Mouse (Mus musculus) cerebellum, adult 9-11 months (tissue): ENCODE results near the gene Sult1a1.

Experiments used
- DNase-seq: peaks from one replicate; pipeline ENCODE4 v3.0.0; 2022

Sult1a1 gene

DNA sequence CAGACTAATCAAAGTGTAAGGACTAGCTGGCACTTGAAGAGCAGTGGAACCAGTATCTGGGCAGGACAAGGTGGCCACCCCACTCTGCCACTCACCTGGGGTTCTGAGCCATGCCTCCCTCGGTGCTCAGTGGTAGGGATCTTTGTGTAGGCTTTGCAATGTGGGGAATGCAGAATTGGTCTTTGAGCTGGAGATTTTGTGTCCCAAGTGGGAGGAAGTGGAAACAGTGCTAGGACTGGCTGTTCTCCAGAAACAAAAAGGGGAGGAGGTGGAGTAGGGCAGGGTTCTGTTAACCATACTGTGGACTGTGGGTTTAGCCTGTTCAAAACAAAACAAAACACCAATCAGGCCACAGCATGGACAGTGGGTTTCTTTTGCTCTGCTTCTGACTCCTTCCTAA is at the start of gene Sult1a1:
Gene Sult1a1, minus strand, starts transcription at position 226 of the 400 bp plus-strand sequence.
- DNase-seq: no peak

- no peak for DNase-seq
These were observed 49.4 kb upstream of the Sult1a1 start for GRCm38 (mm10) chr7:126725667-126726066.

GRCm38 (mm10) chr7:126725077-126725476 is 48.8 kb upstream of the Sult1a1 start:
- DNase-seq: no peak

- no peak for DNase-seq
These were observed 45.4 kb upstream of the Sult1a1 start for GRCm38 (mm10) chr7:126721635-126722034.

DNA sequence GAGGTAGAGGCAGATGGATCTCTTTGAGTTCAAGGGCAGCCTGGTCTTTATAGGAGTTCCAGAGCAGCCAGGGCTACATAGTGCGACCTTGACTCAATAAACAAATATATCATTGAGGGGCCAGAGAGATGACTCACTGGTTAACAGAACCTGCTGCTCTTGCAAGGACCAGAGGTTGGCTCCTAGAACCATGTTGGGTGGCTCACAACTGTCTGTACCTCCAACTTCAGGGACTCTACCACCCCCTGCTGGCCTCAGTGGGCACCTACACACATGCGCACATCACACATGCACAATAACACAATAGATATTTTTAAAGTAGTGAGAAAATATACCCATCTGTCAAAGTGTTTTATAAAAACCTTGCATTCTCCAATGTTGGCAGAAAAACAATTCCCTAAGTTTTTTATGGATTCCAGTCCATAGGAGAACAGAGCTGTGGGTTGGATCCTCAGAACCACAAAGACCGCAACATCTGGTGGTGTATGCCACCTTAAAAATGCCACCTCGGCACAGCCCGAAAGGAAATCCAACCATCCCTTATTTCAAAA is 42.6 kb upstream of the Sult1a1 start:
- no peak for DNase-seq

DNA sequence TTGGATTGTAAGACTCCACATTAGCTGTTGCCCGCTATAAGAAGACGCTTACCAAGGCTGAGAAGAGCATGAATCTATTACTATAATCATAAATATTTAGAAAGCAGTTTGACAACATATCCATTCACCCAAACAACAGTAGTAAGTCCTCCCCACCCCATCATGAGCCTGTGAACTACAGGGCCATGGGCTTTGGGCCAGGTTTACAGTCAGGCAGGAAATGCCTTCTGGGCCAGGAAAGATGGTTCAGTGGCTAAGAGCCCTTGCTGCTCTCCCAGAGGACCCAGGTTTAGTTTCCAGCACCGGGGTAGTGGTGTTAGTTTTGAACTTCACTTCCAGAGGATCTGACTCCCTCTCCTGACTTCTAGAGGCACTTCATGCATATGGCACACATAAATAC is 41.3 kb upstream of the Sult1a1 start:
- DNase-seq: no peak

- DNase-seq: no peak
These were observed 39.4 kb upstream of the Sult1a1 start for GRCm38 (mm10) chr7:126715679-126716078.

DNA sequence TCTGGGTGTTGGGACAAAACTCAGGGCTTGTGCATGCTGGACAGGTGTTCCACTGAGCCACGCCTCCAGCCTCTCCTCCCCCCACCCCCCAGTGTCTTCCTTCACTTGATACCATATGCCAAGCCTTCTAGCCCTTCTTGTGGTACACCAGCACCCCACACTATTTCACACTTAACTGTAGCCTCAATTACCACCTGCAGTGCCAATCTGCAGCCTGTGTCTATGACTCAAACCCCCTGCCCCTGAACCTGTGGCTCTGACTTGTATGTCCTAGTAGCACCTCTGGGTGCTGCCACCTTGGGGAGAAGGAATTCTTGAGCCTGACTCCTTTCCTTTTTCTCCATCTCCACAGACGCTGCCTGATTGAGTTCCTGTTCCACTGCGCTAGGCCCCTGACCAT is 35.7 kb upstream of the Sult1a1 start:
- DNase-seq: no peak

DNA sequence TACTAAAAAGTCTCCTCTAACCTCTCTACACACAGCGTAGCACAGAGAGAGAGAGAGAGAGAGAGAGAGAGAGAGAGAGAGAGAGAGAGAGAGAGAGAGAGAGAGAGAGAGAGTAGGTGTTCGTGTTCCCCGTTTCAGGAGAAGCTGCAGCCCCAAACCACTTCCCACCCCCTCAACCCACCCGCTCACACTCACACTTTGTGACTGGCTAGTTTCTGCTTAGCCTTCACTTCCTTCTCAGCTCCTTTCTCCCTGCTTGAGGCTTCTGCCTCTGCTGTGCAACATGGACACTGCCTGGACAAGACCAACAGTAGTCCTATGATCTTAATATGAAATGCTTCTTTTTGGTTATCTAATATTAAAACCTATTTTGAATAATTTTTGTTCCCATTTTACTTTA is 34.0 kb upstream of the Sult1a1 start:
- DNase-seq: no peak

- DNase-seq: no peak
These were observed 32.1 kb upstream of the Sult1a1 start for GRCm38 (mm10) chr7:126708175-126708952.

DNA sequence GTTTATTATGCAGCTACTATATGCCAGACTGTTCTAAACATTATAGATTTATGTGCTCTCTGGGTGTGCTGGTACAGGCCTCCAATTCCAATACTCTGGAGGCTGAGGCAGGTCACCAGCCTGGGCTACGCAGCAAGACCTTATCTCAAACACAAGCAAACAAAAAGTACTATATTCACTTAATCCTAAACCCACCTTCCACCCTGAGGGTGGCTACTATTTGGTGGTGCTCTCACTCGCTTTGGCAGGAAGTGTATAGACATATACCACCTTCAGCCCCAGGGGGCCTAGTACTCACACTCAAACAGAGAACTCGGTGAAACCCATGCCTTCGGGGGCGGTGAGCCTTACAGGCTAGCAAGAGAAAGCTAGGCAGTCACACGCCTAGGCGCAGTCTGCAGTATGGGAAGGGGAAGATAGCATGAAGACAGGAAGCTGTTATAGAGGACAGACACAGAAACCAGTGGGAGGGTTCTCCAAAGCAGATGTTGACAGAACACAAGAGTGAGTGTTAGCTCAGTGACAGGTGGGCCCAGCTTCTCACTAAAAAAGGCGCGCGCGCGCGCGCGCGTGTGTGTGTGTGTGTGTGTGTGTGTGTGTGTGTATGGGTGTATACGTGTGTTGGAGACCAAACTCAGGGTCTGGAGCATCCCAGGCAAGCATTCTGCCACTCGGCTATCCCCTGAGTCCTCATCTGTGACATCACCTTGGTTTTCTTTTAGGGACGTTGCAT is 31.4 kb upstream of the Sult1a1 start, which contains the start of gene Coro1a:
Gene Coro1a, minus strand, starts transcription at position 346 of the 733 bp plus-strand sequence.
- DNase-seq: peak; percentile 16

- peak; percentile 90 for DNase-seq
These were observed 28.1 kb upstream of the Sult1a1 start for GRCm38 (mm10) chr7:126704121-126704980.

- peak; percentile 69 for DNase-seq
These were observed 27.5 kb upstream of the Sult1a1 start for GRCm38 (mm10) chr7:126703757-126704077.

- DNase-seq: peak; percentile 71
These were observed 26.9 kb upstream of the Sult1a1 start for GRCm38 (mm10) chr7:126702861-126703756.

- DNase-seq: no peak
These were observed 26.1 kb upstream of the Sult1a1 start for GRCm38 (mm10) chr7:126702358-126702757.

DNA sequence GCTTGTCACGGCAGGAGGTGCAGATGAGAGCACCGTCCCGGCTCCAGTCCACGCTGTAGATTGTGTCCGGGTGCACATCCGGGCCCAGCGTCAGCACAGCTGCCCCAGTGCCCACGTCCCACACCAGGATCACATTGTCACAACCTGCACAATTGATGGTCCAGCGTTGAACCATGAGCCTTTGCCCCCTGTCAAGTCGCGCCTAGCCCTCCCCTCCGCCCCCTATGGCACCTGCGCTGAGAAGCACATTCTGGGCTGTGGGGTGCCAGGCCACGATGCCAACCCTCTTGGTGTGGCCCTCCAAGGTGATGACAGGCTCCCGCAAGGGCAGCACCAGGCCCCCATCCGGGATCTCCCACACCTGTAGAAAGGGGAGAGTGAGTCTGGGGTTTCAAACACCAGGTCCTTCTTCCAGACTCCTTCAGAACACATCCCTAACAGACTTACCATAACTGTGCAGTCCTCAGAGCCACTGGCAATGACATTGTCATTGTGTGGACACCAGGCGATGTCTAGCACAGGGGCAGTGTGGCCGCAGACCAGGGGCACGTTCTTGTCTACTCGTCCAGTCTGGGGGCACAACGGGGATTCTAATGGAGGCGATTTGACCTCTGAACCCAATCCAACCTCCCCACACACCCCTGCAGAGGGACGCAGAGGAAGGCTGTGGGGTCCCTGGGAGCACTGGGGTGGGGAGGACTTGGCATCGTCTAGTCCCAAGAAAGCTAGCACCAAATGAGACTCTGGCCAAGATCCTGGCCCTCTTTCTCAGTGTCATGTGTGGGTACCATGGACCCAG is 25.5 kb upstream of the Sult1a1 start:
- peak; percentile 59 for DNase-seq

GRCm38 (mm10) chr7:126701070-126701469 is 24.8 kb upstream of the Sult1a1 start:
- DNase-seq: peak; percentile 90

- DNase-seq: peak; percentile 61
These were observed 24.1 kb upstream of the Sult1a1 start for GRCm38 (mm10) chr7:126700063-126701015.

GRCm38 (mm10) chr7:126697838-126698237 is 21.6 kb upstream of the Sult1a1 start:
- DNase-seq: peak; percentile 16

GRCm38 (mm10) chr7:126696886-126697285 is 20.7 kb upstream of the Sult1a1 start:
- no peak for DNase-seq
